Mouse (Mus musculus): ENCODE measurements at regions not wholly inside any gene's neighbourhood (a gene's known extent, or its start where the extent isn't known, plus 50 kb on each side); places are given as distances from the start of the nearest gene placed in this dataset.
A peak's percentile ranks its signal among the peaks of the same experiment; 100 is the strongest.

GRCm38 (mm10) chr13:48316747-48317146, 55.7 kb downstream of the Id4 start:
- H3K4me3 ChIP-seq, result no peak overlapping the region
- peak overlapping the region; percentile 45 for H3K4me2 ChIP-seq
- WGBS, result 8% methylated on average over 9 of the region's 9 CpGs
- peak overlapping the region; percentile 50 for H3K27ac ChIP-seq (replicated peaks)
- peaks cover 26% of the 10 kb centered on the region for H3K4me1 ChIP-seq
- no peaks in the 10 kb centered on the region for H3K36me3 ChIP-seq
- H3K9ac ChIP-seq, result no peak overlapping the region
- ATAC-seq (ENCODE audit: extremely low read depth, insufficient number of reproducible peaks, low FRiP score, low TSS enrichment), result no peak; the same call in 1 of the 2 replicates
- no peaks in the 10 kb centered on the region for H3K9me3 ChIP-seq
- peaks cover 32% of the 10 kb centered on the region for H3K27me3 ChIP-seq (replicated peaks)

GRCm38 (mm10) chr13:48317457-48317856, 56.4 kb downstream of the Id4 start:
- no peak for ATAC-seq (ENCODE audit: extremely low read depth, insufficient number of reproducible peaks, low FRiP score, low TSS enrichment)
- Histone ChIP-seq H3K27me3 (replicated peaks) (peaks cover 35% of the 10 kb centered on the region), H3K36me3 (no peaks in the 10 kb centered on the region), H3K4me1 (peaks cover 26% of the 10 kb centered on the region), H3K27ac (replicated peaks) (no peak overlapping the region), H3K9ac (no peak overlapping the region), H3K4me2 (peak overlapping the region; percentile 45; the same call in 1 of the 2 replicates), H3K4me3 (no peak overlapping the region), H3K9me3 (no peaks in the 10 kb centered on the region)
- 27% methylated on average over 7 of the region's 7 CpGs for WGBS

GRCm38 (mm10) chr13:48319001-48319400, 58.0 kb downstream of the Id4 start:
- Histone ChIP-seq H3K4me3 (no peak overlapping the region), H3K9me3 (no peaks in the 10 kb centered on the region), H3K27ac (replicated peaks) (no peak overlapping the region), H3K9ac (no peak overlapping the region), H3K4me2 (no peak overlapping the region), H3K36me3 (no peaks in the 10 kb centered on the region), H3K27me3 (replicated peaks) (peaks cover 29% of the 10 kb centered on the region), H3K4me1 (peaks cover 28% of the 10 kb centered on the region)
- 70% methylated on average over 7 of the region's 7 CpGs for WGBS
- ATAC-seq (ENCODE audit: extremely low read depth, insufficient number of reproducible peaks, low FRiP score, low TSS enrichment), result no peak

GRCm38 (mm10) chr13:48324290-48324718, 63.3 kb downstream of the Id4 start:
- Histone ChIP-seq H3K27me3 (replicated peaks) (peaks cover 24% of the 10 kb centered on the region), H3K4me3 (no peak overlapping the region), H3K9me3 (no peaks in the 10 kb centered on the region), H3K27ac (replicated peaks) (no peak overlapping the region), H3K9ac (0 out of 2 replicates have a peak overlapping the region, but pooled peaks have one; percentile 5), H3K36me3 (no peaks in the 10 kb centered on the region), H3K4me1 (peaks cover 12% of the 10 kb centered on the region), H3K4me2 (peak overlapping the region; percentile 55)
- ATAC-seq (ENCODE audit: extremely low read depth, insufficient number of reproducible peaks, low FRiP score, low TSS enrichment), result no peak
- WGBS, result 5% methylated on average over 8 of the region's 8 CpGs

- Histone ChIP-seq H3K4me1 (peaks cover 15% of the 10 kb centered on the region), H3K36me3 (no peaks in the 10 kb centered on the region), H3K4me3 (0 out of 2 replicates have a peak overlapping the region, but pooled peaks have one; percentile 8), H3K27me3 (replicated peaks) (0 out of 2 replicates have a peak, but pooled peaks cover 4% of the 10 kb centered on the region), H3K4me2 (peak overlapping the region; percentile 54), H3K9ac (no peak overlapping the region), H3K9me3 (no peaks in the 10 kb centered on the region), H3K27ac (replicated peaks) (peak overlapping the region; percentile 63)
- ATAC-seq (ENCODE audit: extremely low read depth, insufficient number of reproducible peaks, low FRiP score, low TSS enrichment), result no peak
- 36% methylated on average over 11 of the region's 11 CpGs for WGBS
Observed at GRCm38 (mm10) chr13:48330619-48331018, 69.6 kb downstream of the Id4 start.

GRCm38 (mm10) chr13:48336135-48336534, 75.1 kb downstream of the Id4 start:
- H3K4me1 ChIP-seq, result peaks cover 7% of the 10 kb centered on the region
- H3K4me3 ChIP-seq, result no peak overlapping the region
- H3K9me3 ChIP-seq, result no peaks in the 10 kb centered on the region
- no peak overlapping the region for H3K27ac ChIP-seq (replicated peaks)
- H3K36me3 ChIP-seq, result no peaks in the 10 kb centered on the region
- H3K27me3 ChIP-seq (replicated peaks), result no peaks in the 10 kb centered on the region
- H3K4me2 ChIP-seq, result no peak overlapping the region
- WGBS, result 74% methylated on average over 13 of the region's 13 CpGs
- no peak overlapping the region for H3K9ac ChIP-seq
- no peak for ATAC-seq (ENCODE audit: extremely low read depth, insufficient number of reproducible peaks, low FRiP score, low TSS enrichment)

GRCm38 (mm10) chr13:48336602-48337001, 75.6 kb downstream of the Id4 start:
- no peaks in the 10 kb centered on the region for H3K36me3 ChIP-seq
- H3K9me3 ChIP-seq, result no peaks in the 10 kb centered on the region
- H3K27ac ChIP-seq (replicated peaks), result no peak overlapping the region
- no peaks in the 10 kb centered on the region for H3K27me3 ChIP-seq (replicated peaks)
- ATAC-seq (ENCODE audit: extremely low read depth, insufficient number of reproducible peaks, low FRiP score, low TSS enrichment), result no peak
- H3K4me3 ChIP-seq, result no peak overlapping the region
- no peak overlapping the region for H3K9ac ChIP-seq
- peaks cover 4% of the 10 kb centered on the region; the same call in 1 of the 2 replicates for H3K4me1 ChIP-seq
- 55% methylated on average over 11 of the region's 11 CpGs for WGBS
- H3K4me2 ChIP-seq, result no peak overlapping the region

GRCm38 (mm10) chr13:48338561-48338960, 77.5 kb downstream of the Id4 start:
- peaks cover 4% of the 10 kb centered on the region; the same call in 1 of the 2 replicates for H3K4me1 ChIP-seq
- WGBS, result 59% methylated on average over 6 of the region's 6 CpGs

GRCm38 (mm10) chr13:48350124-48350523, 89.1 kb downstream of the Id4 start:
- no peak overlapping the region for H3K9ac ChIP-seq
- no peak for ATAC-seq (ENCODE audit: extremely low read depth, insufficient number of reproducible peaks, low FRiP score, low TSS enrichment)
- no peak overlapping the region for H3K27ac ChIP-seq (replicated peaks)
- H3K4me1 ChIP-seq, result 0 out of 2 replicates have a peak, but pooled peaks cover 3% of the 10 kb centered on the region
- 92% methylated on average over 9 of the region's 9 CpGs for WGBS
- no peaks in the 10 kb centered on the region for H3K36me3 ChIP-seq
- H3K4me2 ChIP-seq, result no peak overlapping the region
- H3K9me3 ChIP-seq, result no peaks in the 10 kb centered on the region
- H3K4me3 ChIP-seq, result no peak overlapping the region
- no peaks in the 10 kb centered on the region; the same call in 1 of the 2 replicates for H3K27me3 ChIP-seq (replicated peaks)

More at GRCm38 (mm10) chr13:48338561-48338960, 77.5 kb downstream of the Id4 start:
- Histone ChIP-seq H3K27ac (replicated peaks) (no peak overlapping the region), H3K36me3 (no peaks in the 10 kb centered on the region), H3K4me3 (no peak overlapping the region), H3K27me3 (replicated peaks) (no peaks in the 10 kb centered on the region), H3K9ac (no peak overlapping the region), H3K4me2 (no peak overlapping the region), H3K9me3 (no peaks in the 10 kb centered on the region)
- ATAC-seq (ENCODE audit: extremely low read depth, insufficient number of reproducible peaks, low FRiP score, low TSS enrichment), result no peak

GRCm38 (mm10) chr13:48350955-48351354, 89.9 kb downstream of the Id4 start:
- Histone ChIP-seq H3K4me3 (no peak overlapping the region), H3K27ac (replicated peaks) (no peak overlapping the region), H3K9me3 (no peaks in the 10 kb centered on the region), H3K4me2 (peak overlapping the region; percentile 22; the same call in 1 of the 2 replicates), H3K36me3 (no peaks in the 10 kb centered on the region), H3K4me1 (0 out of 2 replicates have a peak, but pooled peaks cover 3% of the 10 kb centered on the region), H3K27me3 (replicated peaks) (no peaks in the 10 kb centered on the region; the same call in 1 of the 2 replicates), H3K9ac (no peak overlapping the region)
- ATAC-seq (ENCODE audit: extremely low read depth, insufficient number of reproducible peaks, low FRiP score, low TSS enrichment), result no peak
- 19% methylated on average over 11 of the region's 11 CpGs for WGBS

- H3K36me3 ChIP-seq, result no peaks in the 10 kb centered on the region
- H3K9ac ChIP-seq, result no peak overlapping the region
- no peak overlapping the region for H3K27ac ChIP-seq (replicated peaks)
- H3K27me3 ChIP-seq (replicated peaks), result no peaks in the 10 kb centered on the region
- 77% methylated on average over 1 of the region's 1 CpGs for WGBS
- H3K4me2 ChIP-seq, result no peak overlapping the region
- H3K4me3 ChIP-seq, result no peak overlapping the region
- H3K4me1 ChIP-seq, result no peaks in the 10 kb centered on the region
- H3K9me3 ChIP-seq, result no peaks in the 10 kb centered on the region
- no peak for ATAC-seq (ENCODE audit: extremely low read depth, insufficient number of reproducible peaks, low FRiP score, low TSS enrichment)
Observed at GRCm38 (mm10) chr13:48357118-48357517, 96.1 kb downstream of the Id4 start.

GRCm38 (mm10) chr13:48357640-48358039, 96.6 kb downstream of the Id4 start:
- no peaks in the 10 kb centered on the region for H3K27me3 ChIP-seq (replicated peaks)
- H3K4me3 ChIP-seq, result no peak overlapping the region
- WGBS, result 80% methylated on average over 7 of the region's 7 CpGs
- no peak overlapping the region for H3K4me2 ChIP-seq
- no peaks in the 10 kb centered on the region for H3K9me3 ChIP-seq
- no peak for ATAC-seq (ENCODE audit: extremely low read depth, insufficient number of reproducible peaks, low FRiP score, low TSS enrichment)
- no peak overlapping the region for H3K9ac ChIP-seq
- no peaks in the 10 kb centered on the region for H3K4me1 ChIP-seq
- no peak overlapping the region for H3K27ac ChIP-seq (replicated peaks)
- no peaks in the 10 kb centered on the region for H3K36me3 ChIP-seq

All from heart, embryonic 13.5 days (tissue).